Mouse (Mus musculus) stomach, postnatal 0 days (tissue): Measurements from ENCODE around the gene 4930402F06Rik.

Source experiments
- CTCF ChIP-seq: IDR thresholded peaks from 2 replicates; pipeline ENCODE4 v1.5.1; 2016; ENCODE audit warnings: antibody characterized with exemption, low read depth, mild to moderate bottlenecking, moderate library complexity
- EP300 ChIP-seq: optimal IDR thresholded peaks from 2 replicates; pipeline ENCODE3; 2016; ENCODE audit warnings: antibody characterized with exemption

GRCm38 (mm10) chr2:35444764-35445262 lies 47.8 kb upstream of the 4930402F06Rik start:
- TF ChIP-seq CTCF (no peak), EP300 (no peak)
